Mouse (Mus musculus): ENCODE measurements around the gene Il20rb. TPM values are rescaled to one million over a fixed set of nuclear protein-coding genes. Genes with fewer than 3 reads are reported as not detected.

Gene Il20rb
- 1 to 10 TPM; 1.0 to 2.7 TPM for polyA plus RNA-seq (2017; shearing (Covaris generic))

- ATAC-seq, result no peak
Observed at GRCm38 (mm10) chr9:100486431-100486830, at the start of gene Il20rb. Il20rb (minus strand) TSS chr9:100486788.

- no peak for ATAC-seq
Observed at GRCm38 (mm10) chr9:100535618-100536262, 49.2 kb upstream of the Il20rb start.

GRCm38 (mm10) chr9:100534686-100535085 lies 48.1 kb upstream of the Il20rb start:
- ATAC-seq, result no peak

GRCm38 (mm10) chr9:100532847-100533505 lies 46.4 kb upstream of the Il20rb start:
- ATAC-seq, result no peak

GRCm38 (mm10) chr9:100531296-100531695 lies 44.7 kb upstream of the Il20rb start:
- ATAC-seq, result no peak

- no peak for ATAC-seq
Observed at GRCm38 (mm10) chr9:100525225-100525624, 38.6 kb upstream of the Il20rb start.

- peak; percentile 95 for ATAC-seq
Observed at GRCm38 (mm10) chr9:100522029-100522428, 35.4 kb upstream of the Il20rb start.

- ATAC-seq, result no peak
Observed at GRCm38 (mm10) chr9:100520586-100520985, 34.0 kb upstream of the Il20rb start.

- no peak for ATAC-seq
Observed at GRCm38 (mm10) chr9:100520012-100520411, 33.4 kb upstream of the Il20rb start.

- no peak for ATAC-seq
Observed at GRCm38 (mm10) chr9:100507581-100507980, 21.0 kb upstream of the Il20rb start.

GRCm38 (mm10) chr9:100506652-100507051 lies 20.1 kb upstream of the Il20rb start:
- ATAC-seq, result no peak

GRCm38 (mm10) chr9:100505498-100505897 lies 18.9 kb upstream of the Il20rb start:
- ATAC-seq, result no peak

GRCm38 (mm10) chr9:100493611-100494261 lies 7.1 kb upstream of the Il20rb start:
- ATAC-seq, result peak; percentile 61

- ATAC-seq, result no peak
Observed at GRCm38 (mm10) chr9:100491424-100491823, 4.8 kb upstream of the Il20rb start.

- ATAC-seq, result no peak
Observed at GRCm38 (mm10) chr9:100488969-100489368, 2.4 kb upstream of the Il20rb start.

- ATAC-seq, result no peak
Observed at GRCm38 (mm10) chr9:100488056-100488713, 1.6 kb upstream of the Il20rb start.

GRCm38 (mm10) chr9:100483318-100483717 lies 3.3 kb downstream of the Il20rb start:
- no peak for ATAC-seq

- no peak for ATAC-seq
Observed at GRCm38 (mm10) chr9:100481626-100482025, 5.0 kb downstream of the Il20rb start.

GRCm38 (mm10) chr9:100474056-100474455 lies 12.5 kb downstream of the Il20rb start:
- no peak for ATAC-seq

GRCm38 (mm10) chr9:100473361-100473760 lies 13.2 kb downstream of the Il20rb start:
- no peak for ATAC-seq

GRCm38 (mm10) chr9:100472931-100473330 lies 13.7 kb downstream of the Il20rb start:
- no peak for ATAC-seq

GRCm38 (mm10) chr9:100471605-100471953 lies 15.0 kb downstream of the Il20rb start:
- ATAC-seq, result no peak

- ATAC-seq, result no peak
Observed at GRCm38 (mm10) chr9:100470936-100471604, 15.5 kb downstream of the Il20rb start.

All from CD4-positive, CD25-positive, alpha-beta regulatory T cell, adult 4 months (primary cell).